In the genomic region with DNA sequence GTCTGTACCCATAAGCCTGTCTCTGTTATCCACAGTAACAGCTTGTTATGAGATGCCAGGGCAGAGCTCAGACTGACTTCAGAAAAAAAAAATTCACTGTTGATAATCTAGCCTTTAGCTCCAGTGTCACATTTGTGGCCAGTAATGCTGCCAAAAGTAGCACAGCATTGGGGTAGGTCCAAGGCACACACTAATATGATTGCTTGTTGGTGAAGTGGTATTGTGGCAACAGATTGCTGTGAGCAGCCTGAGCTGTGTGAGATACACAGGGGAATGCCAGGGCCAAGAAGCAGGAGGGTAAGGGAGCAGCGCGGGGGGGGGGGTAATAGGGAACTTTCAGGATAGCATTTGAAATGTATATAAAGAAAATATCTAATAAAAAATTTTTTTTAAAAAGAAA, we compare ENCODE assay signal across 13 mouse cellular contexts.
DNase-seq lines count a peak whose midpoint lies in the region; ATAC-seq and TF ChIP-seq lines count a peak whose summit lies in the region.
"Had no signal": no experiment of that assay in that cellular context is flagged by ENCODE, and none has a peak within 500 bp of the region (broad histone marks: within the 10 kb centered on the region; RNA-seq: fewer than 3 reads in every experiment).

No protein-coding gene starts in this region.

- TF ChIP-seq POLR2A in cerebellum, adult 2 months (IDR thresholded peaks at IDR 0.05; ENCODE audit: borderline replicate concordance, insufficient read depth, low read length) = no peak

- no peak overlapping the region for H3K4me3 ChIP-seq in forebrain, embryonic 13.5 days
- no peak overlapping the region for H3K4me3 ChIP-seq in forebrain, embryonic 11.5 days (ENCODE audit: low read depth, low read length)
- H3K4me3 ChIP-seq in cerebellum, adult 2 months (replicated peaks; ENCODE audit: insufficient read depth, low read depth, low read length) = no peak overlapping the region
- H3K4me3 ChIP-seq in forebrain, postnatal 0 days (ENCODE audit: low read depth, low read length) = no peak overlapping the region
- H3K4me3 ChIP-seq: hindbrain, embryonic 12.5 days had no signal

- no peaks in the 10 kb centered on the region for H3K27me3 ChIP-seq in forebrain, embryonic 13.5 days
- no peaks in the 10 kb centered on the region for H3K27me3 ChIP-seq in forebrain, embryonic 11.5 days (ENCODE audit: control insufficient read depth, insufficient read depth, low read length)
- H3K27me3 ChIP-seq in cerebellum, adult 2 months (ENCODE audit: control insufficient read depth, insufficient read depth, low read length) = no peaks in the 10 kb centered on the region
- H3K27me3 ChIP-seq in forebrain, postnatal 0 days (ENCODE audit: insufficient read depth, low read length) = no peaks in the 10 kb centered on the region
- H3K27me3 ChIP-seq: hindbrain, embryonic 12.5 days had no signal

- H3K9me3 ChIP-seq in forebrain, embryonic 13.5 days (replicated peaks) = no peaks in the 10 kb centered on the region
- no peaks in the 10 kb centered on the region for H3K9me3 ChIP-seq in forebrain, embryonic 11.5 days (ENCODE audit: control insufficient read depth, low read length)
- H3K9me3 ChIP-seq in forebrain, postnatal 0 days (ENCODE audit: low read length) = no peaks in the 10 kb centered on the region
- H3K9me3 ChIP-seq: hindbrain, embryonic 12.5 days had no signal

- H3K27ac ChIP-seq in forebrain, embryonic 13.5 days = no peak overlapping the region
- H3K27ac ChIP-seq in forebrain, embryonic 11.5 days (ENCODE audit: low read depth, low read length) = no peak overlapping the region
- H3K27ac ChIP-seq in cerebellum, adult 2 months (ENCODE audit: insufficient read depth, low read length) = peak overlapping the region; percentile 17; the same call in 1 of the 2 replicates
- no peak overlapping the region for H3K27ac ChIP-seq in forebrain, postnatal 0 days (ENCODE audit: low read depth, low read length)
- H3K27ac ChIP-seq: hindbrain, embryonic 12.5 days had no signal

- ATAC-seq in forebrain, embryonic 13.5 days = peak; percentile 63; the same call in 1 of the 2 replicates
- ATAC-seq in forebrain, embryonic 11.5 days (replicated peaks; ENCODE audit: low FRiP score) = no peak
- peak; percentile 81 for ATAC-seq in forebrain, postnatal 0 days
- ATAC-seq: intestine, postnatal 0 days had no signal

- no peaks in the 10 kb centered on the region for H3K36me3 ChIP-seq in forebrain, embryonic 13.5 days (ENCODE audit: poor library complexity, severe bottlenecking)
- H3K36me3 ChIP-seq in forebrain, embryonic 11.5 days (ENCODE audit: control insufficient read depth, insufficient read depth, low read length) = no peaks in the 10 kb centered on the region
- no peaks in the 10 kb centered on the region for H3K36me3 ChIP-seq in forebrain, postnatal 0 days (ENCODE audit: insufficient read depth)
- H3K36me3 ChIP-seq: hindbrain, embryonic 12.5 days had no signal

- no peaks in the 10 kb centered on the region for H3K4me1 ChIP-seq in forebrain, embryonic 13.5 days
- H3K4me1 ChIP-seq in forebrain, embryonic 11.5 days (replicated peaks; ENCODE audit: control insufficient read depth, insufficient read depth, low read length) = no peaks in the 10 kb centered on the region
- H3K4me1 ChIP-seq in cerebellum, adult 2 months (ENCODE audit: control insufficient read depth, insufficient read depth, low read length) = peaks cover 10% of the 10 kb centered on the region
- H3K4me1 ChIP-seq in forebrain, postnatal 0 days (ENCODE audit: insufficient read depth) = peaks cover 6% of the 10 kb centered on the region; the same call in 1 of the 2 replicates
- H3K4me1 ChIP-seq: hindbrain, embryonic 12.5 days had no signal

- no peak for DNase-seq in forebrain, embryonic 11.5 days (ENCODE audit: low spot score)
- DNase-seq in layer of hippocampus, adult 18-20 months (ENCODE audit: low spot score in 2 of 2) = peak; percentile 13 to 47
- DNase-seq in layer of hippocampus, adult 9-10 months (ENCODE audit: low spot score) = no peak
- DNase-seq in cerebellum, adult 2 months = peak; percentile 80 to 95
- DNase-seq in forebrain, postnatal 0 days = peak; percentile 36
- no peak for DNase-seq in gastrocnemius, postnatal 25 days
- no peak for DNase-seq in embryo, embryonic 10.5 days (ENCODE audit: low spot score)
- DNase-seq: gastrocnemius, postnatal 36 days; kidney, postnatal 14 days; thymus, postnatal 36 days had no signal

- no peak overlapping the region for H3K9ac ChIP-seq in forebrain, embryonic 13.5 days
- no peak overlapping the region for H3K9ac ChIP-seq in forebrain, embryonic 11.5 days (ENCODE audit: low read length)
- H3K9ac ChIP-seq in forebrain, postnatal 0 days = no peak overlapping the region
- H3K9ac ChIP-seq: hindbrain, embryonic 12.5 days had no signal

- TF ChIP-seq CTCF in cerebellum, adult 2 months (IDR thresholded peaks at IDR 0.05; ENCODE audit: borderline replicate concordance, insufficient read depth, low read depth, low read length) = no peak
- no peak for TF ChIP-seq CTCF in forebrain, postnatal 0 days (IDR thresholded peaks at IDR 0.05; ENCODE audit: low read depth)

- 81% methylated on average over 2 of the region's 2 CpGs for WGBS in forebrain, embryonic 13.5 days
- WGBS in forebrain, embryonic 11.5 days = 85% methylated on average over 2 of the region's 2 CpGs
- WGBS in cerebellum, adult 2 months = 9% methylated on average over 2 of the region's 2 CpGs
- 69% methylated on average over 2 of the region's 2 CpGs for WGBS in forebrain, postnatal 0 days

- no peak overlapping the region for H3K4me2 ChIP-seq in forebrain, embryonic 13.5 days
- no peak overlapping the region for H3K4me2 ChIP-seq in forebrain, embryonic 11.5 days (ENCODE audit: low read depth, low read length, severe bottlenecking)
- H3K4me2 ChIP-seq in forebrain, postnatal 0 days (ENCODE audit: low read depth) = no peak overlapping the region
- H3K4me2 ChIP-seq: hindbrain, embryonic 12.5 days had no signal

Comparison
In these comparisons a context has a peak if more than half of its experiments do, and no peak if none do; other contexts are left out.
1. DNase-seq: peak in layer of hippocampus, adult 18-20 months (2 of 2), cerebellum, adult 2 months (2 of 2) and forebrain, postnatal 0 days (single experiment); none in forebrain, embryonic 11.5 days (single experiment), layer of hippocampus, adult 9-10 months (single experiment), gastrocnemius, postnatal 25 days (single experiment) and embryo, embryonic 10.5 days (single experiment).